Mouse (Mus musculus): ENCODE measurements around the gene Csf2rb. TPM values are rescaled to one million over a fixed set of nuclear protein-coding genes. Genes with fewer than 3 reads are reported as not detected.

Gene Csf2rb
- total RNA-seq, 2 experiments from 2014 or later: 2.5 to 2.6 TPM

Small RNA genes within 50 kb of the gene (microRNA-seq; reads per million reads assigned to microRNA genes)
- gene Mir7676-1 (ENCODE audit: borderline number of aligned reads in 2 of 2) (0 reads per million in 2 experiments), gene Mir7676-2 (ENCODE audit: borderline number of aligned reads in 2 of 2) (0 reads per million in 2 experiments)

Other genes with a start within 250 kb of the Csf2rb start
- not detected for gene Cacng2, start 205.7 kb upstream of the Csf2rb start, total RNA-seq (2021)
- 10 to 100 TPM; 11.4 to 13.4 TPM for gene Ift27, start 151.6 kb upstream of the Csf2rb start, total RNA-seq (2021)
- under 1 TPM; 0.42 to 0.57 TPM for gene Pvalb, start 119.4 kb upstream of the Csf2rb start, total RNA-seq (2021)
- 1 to 10 TPM; 1.0 to 3.2 TPM for gene Ncf4, start 81.0 kb upstream of the Csf2rb start, total RNA-seq (2021)
- gene Csf2rb2, start 20.0 kb upstream of the Csf2rb start, total RNA-seq (2021): under 1 TPM; 0.68 to 0.86 TPM
- gene Tex33, start 70.2 kb downstream of the Csf2rb start, total RNA-seq (2021): not detected
- 10 to 100 TPM; 20.2 to 24.4 TPM for gene Tst, start 80.2 kb downstream of the Csf2rb start, total RNA-seq (2021)
- 10 to 100 TPM; 40.9 to 42.3 TPM for gene Mpst, start 80.7 kb downstream of the Csf2rb start, total RNA-seq (2021)
- gene Kctd17, start 102.8 kb downstream of the Csf2rb start, total RNA-seq (2021): 10 to 100 TPM; 28.0 to 30.3 TPM
- not detected for gene Tmprss6, start 142.9 kb downstream of the Csf2rb start, total RNA-seq (2021)
- under 1 TPM; 0.39 to 0.54 TPM for gene Il2rb, start 169.5 kb downstream of the Csf2rb start, total RNA-seq (2021)
- 10 to 100 TPM; 26.2 to 41.8 TPM for gene C1qtnf6, start 205.7 kb downstream of the Csf2rb start, total RNA-seq (2021)
- not detected for gene Sstr3, start 218.9 kb downstream of the Csf2rb start, total RNA-seq (2021)
- 1 to 10 TPM; 2.7 to 7.4 TPM for gene Rac2, start 247.0 kb downstream of the Csf2rb start, total RNA-seq (2021)

Data from heart, postnatal 36 days (tissue).